Mouse (Mus musculus) bone marrow macrophage, adult 2 months (primary cell): Measurements from ENCODE around the gene Gpr27. TPM values are rescaled to one million over a fixed set of nuclear protein-coding genes. Genes with fewer than 3 reads are reported as not detected.

Experiments
- H3K27ac ChIP-seq: 2 replicates; pipeline ENCODE4 v1.5.1; 2012; ENCODE audit warnings: low read depth, low read length; ENCODE audit not compliant: insufficient read depth
- H3K4me1 ChIP-seq: 2 replicates; pipeline ENCODE4 v1.6.1; 2012; ENCODE audit warnings: low read length; ENCODE audit not compliant: control insufficient read depth, insufficient read depth
- H3K4me3 ChIP-seq: 2 replicates; pipeline ENCODE4 v1.5.1; 2012; ENCODE audit warnings: mild to moderate bottlenecking, low read length, moderate library complexity; ENCODE audit not compliant: insufficient read depth
- CTCF ChIP-seq: IDR thresholded peaks from 2 replicates; pipeline ENCODE4 v1.5.1; 2012; ENCODE audit warnings: low read depth, mild to moderate bottlenecking, low read length, moderate library complexity
- POLR2A ChIP-seq: IDR thresholded peaks from 2 replicates; pipeline ENCODE4 v1.6.1; 2012; ENCODE audit warnings: mild to moderate bottlenecking, low read depth, low read length, borderline replicate concordance
- polyA plus RNA-seq: library from polyadenylated mRNA; stranded (reverse); fragments of >200 nt; gene quantifications from 2 replicates; pipeline ENCODE4 v1.2.4, GENCODE M21; 2012; ENCODE audit not compliant: missing spikeins, insufficient read depth, insufficient read length

Gene Gpr27
- polyA plus RNA-seq, 1 experiment = not detected

GRCm38 (mm10) chr6:99674482-99674881 is 18.0 kb upstream of the Gpr27 start:
- TF ChIP-seq CTCF = no peak
- no peak for TF ChIP-seq POLR2A
- Histone ChIP-seq H3K4me3 (no peak overlapping the region), H3K27ac (no peak overlapping the region), H3K4me1 (no peaks in the 10 kb centered on the region)

GRCm38 (mm10) chr6:99677325-99677724 is 15.2 kb upstream of the Gpr27 start:
- no peaks in the 10 kb centered on the region for H3K4me1 ChIP-seq
- no peak overlapping the region for H3K27ac ChIP-seq
- H3K4me3 ChIP-seq = no peak overlapping the region
- TF ChIP-seq POLR2A (no peak), CTCF (no peak)

GRCm38 (mm10) chr6:99678108-99678507 is 14.4 kb upstream of the Gpr27 start:
- H3K4me3 ChIP-seq = no peak overlapping the region
- H3K4me1 ChIP-seq = no peaks in the 10 kb centered on the region
- no peak for TF ChIP-seq POLR2A
- no peak for TF ChIP-seq CTCF
- H3K27ac ChIP-seq = no peak overlapping the region

GRCm38 (mm10) chr6:99683974-99684373 is 8.5 kb upstream of the Gpr27 start:
- Histone ChIP-seq H3K4me3 (no peak overlapping the region), H3K4me1 (no peaks in the 10 kb centered on the region), H3K27ac (no peak overlapping the region)
- no peak for TF ChIP-seq POLR2A
- no peak for TF ChIP-seq CTCF

- H3K4me3 ChIP-seq = no peak overlapping the region
- no peaks in the 10 kb centered on the region for H3K4me1 ChIP-seq
- no peak overlapping the region for H3K27ac ChIP-seq
- TF ChIP-seq POLR2A = no peak
- TF ChIP-seq CTCF = peak; percentile 65
Measured at GRCm38 (mm10) chr6:99684899-99685298, 7.6 kb upstream of the Gpr27 start.

- TF ChIP-seq CTCF = no peak
- no peak for TF ChIP-seq POLR2A
- Histone ChIP-seq H3K4me1 (no peaks in the 10 kb centered on the region), H3K27ac (no peak overlapping the region), H3K4me3 (no peak overlapping the region)
Measured at GRCm38 (mm10) chr6:99688513-99688912, 4.0 kb upstream of the Gpr27 start.

GRCm38 (mm10) chr6:99691666-99692205 is 743 bp upstream of the Gpr27 start:
- no peaks in the 10 kb centered on the region for H3K4me1 ChIP-seq
- peak overlapping the region; percentile 63; the same call in 1 of the 2 replicates for H3K4me3 ChIP-seq

GRCm38 (mm10) chr6:99692916-99693841 is 700 bp downstream of the Gpr27 start:
- Histone ChIP-seq H3K27ac (no peak overlapping the region), H3K4me1 (no peaks in the 10 kb centered on the region), H3K4me3 (peak overlapping the region; percentile 63)
- TF ChIP-seq POLR2A (no peak), CTCF (no peak)

More at GRCm38 (mm10) chr6:99691666-99692205, 743 bp upstream of the Gpr27 start:
- TF ChIP-seq CTCF (no peak), POLR2A (no peak)
- no peak overlapping the region for H3K27ac ChIP-seq

- TF ChIP-seq POLR2A = no peak
- TF ChIP-seq CTCF = no peak
- no peaks in the 10 kb centered on the region for H3K4me1 ChIP-seq
- H3K27ac ChIP-seq = no peak overlapping the region
- H3K4me3 ChIP-seq = no peak overlapping the region
Measured at GRCm38 (mm10) chr6:99700484-99700883, 8.0 kb downstream of the Gpr27 start.

GRCm38 (mm10) chr6:99711576-99712101 is 19.2 kb downstream of the Gpr27 start:
- Histone ChIP-seq H3K4me1 (no peaks in the 10 kb centered on the region), H3K4me3 (no peak overlapping the region), H3K27ac (no peak overlapping the region)
- TF ChIP-seq CTCF (no peak), POLR2A (no peak)
